Mouse (Mus musculus): ENCODE results near the gene Tex38. TPM values are rescaled to one million over a fixed set of nuclear protein-coding genes. Genes with fewer than 3 reads are reported as not detected.

Tex38 gene
- under 1 TPM; 0.55 to 0.78 TPM for total RNA-seq (2021)

DNA sequence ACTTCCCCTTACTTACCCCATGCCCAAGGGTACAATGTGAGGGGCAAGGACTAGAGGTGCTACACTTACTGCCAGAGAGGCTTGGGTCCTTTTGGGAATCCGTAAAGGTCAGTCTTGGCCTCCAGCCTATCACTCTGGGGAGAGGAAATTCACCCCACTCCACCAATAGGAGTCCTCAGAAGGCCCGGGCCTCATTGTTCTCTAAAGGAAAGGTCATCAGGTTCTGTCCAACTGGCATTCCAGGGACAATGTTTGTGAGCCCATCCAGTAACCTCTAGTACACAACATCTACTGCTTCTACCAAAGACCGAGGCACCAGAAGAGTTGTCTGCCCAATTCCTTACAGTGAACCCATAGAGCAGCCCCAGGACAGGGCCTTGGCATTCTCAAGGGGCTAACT lies at the start of gene Tex38:
Tex38 (minus strand) TSS at position 101 of the 400 bp plus-strand sequence.
- no peak for DNase-seq (ENCODE audit: low spot score)
- intact Hi-C loops (cut with DNase I) = no loop called here

DNA sequence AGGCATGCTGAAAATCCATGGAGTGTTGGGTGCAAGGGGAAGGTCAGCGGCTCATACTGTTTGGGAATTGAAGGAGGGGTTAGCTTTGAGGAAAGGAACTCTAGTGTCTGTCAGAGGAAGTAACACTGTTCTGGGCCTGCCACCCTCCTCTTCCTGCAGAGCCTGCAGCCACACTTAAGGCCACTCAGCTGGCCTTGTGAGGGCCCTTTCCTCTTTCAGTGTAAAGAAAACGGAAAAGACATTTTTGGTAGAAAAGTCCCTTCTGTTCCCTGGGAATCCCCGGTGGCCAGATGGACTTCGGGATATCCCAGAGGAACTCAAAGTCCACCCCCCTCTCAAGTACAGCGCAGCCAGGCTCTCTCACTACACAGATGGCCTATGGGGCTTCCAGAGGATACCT lies 49.7 kb upstream of the Tex38 start:
- intact Hi-C loops (cut with DNase I) = no loop called here
- DNase-seq (ENCODE audit: low spot score) = no peak

GRCm38 (mm10) chr4:115828572-115828902 lies 47.7 kb upstream of the Tex38 start:
- DNase-seq (ENCODE audit: low spot score) = no peak
- intact Hi-C loops (cut with DNase I) = loop anchor here (5.0 kb wide), 1 partner anchor 91 kb away; the partner anchor contains the start of gene Efcab14

GRCm38 (mm10) chr4:115827888-115828571 lies 47.2 kb upstream of the Tex38 start, which contains the start of gene Mob3c:
TSS of gene Mob3c (plus strand) at chr4:115828092.
- intact Hi-C loops (cut with DNase I) = loop anchor here (5.0 kb wide), 1 partner anchor 91 kb away; the partner anchor contains the start of gene Efcab14
- peak; percentile 78 for DNase-seq (ENCODE audit: low spot score)

GRCm38 (mm10) chr4:115827535-115827887 lies 46.7 kb upstream of the Tex38 start:
- intact Hi-C loops (cut with DNase I) = loop anchor here (5.0 kb wide), 1 partner anchor 90 kb away; the partner anchor contains the start of gene Efcab14
- no peak for DNase-seq (ENCODE audit: low spot score)

- intact Hi-C loops (cut with DNase I) = loop anchor here (5.0 kb wide), 1 partner anchor 90 kb away; the partner anchor contains the start of gene Efcab14
- DNase-seq (ENCODE audit: low spot score) = no peak
Measured at GRCm38 (mm10) chr4:115827066-115827465, 46.2 kb upstream of the Tex38 start.

DNA sequence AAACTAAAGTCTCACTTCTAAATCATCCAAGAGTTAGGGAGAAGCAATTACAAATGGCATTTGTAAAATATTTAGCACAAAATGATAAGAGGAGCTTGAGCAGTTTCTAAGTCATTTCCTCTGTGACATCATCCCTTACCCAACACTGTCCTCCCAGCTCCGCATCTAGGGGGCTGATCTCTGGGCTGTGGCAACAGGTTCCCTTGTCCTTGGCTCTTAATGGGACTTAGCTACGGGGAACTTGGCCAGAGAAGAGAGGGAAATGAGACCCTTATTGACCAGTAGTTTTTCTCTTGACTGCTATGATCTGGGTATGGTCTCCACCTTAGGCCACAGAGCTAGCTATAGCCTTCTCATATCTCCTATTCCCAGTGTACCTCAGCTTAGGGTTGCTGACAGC lies 44.5 kb upstream of the Tex38 start:
- DNase-seq (ENCODE audit: low spot score) = no peak
- intact Hi-C loops (cut with DNase I) = loop anchor here (5.0 kb wide), 1 partner anchor 88 kb away; the partner anchor contains the start of gene Efcab14

- intact Hi-C loops (cut with DNase I) = no loop called here
- no peak for DNase-seq (ENCODE audit: low spot score)
Measured at GRCm38 (mm10) chr4:115824178-115824577, 43.4 kb upstream of the Tex38 start.

- intact Hi-C loops (cut with DNase I) = no loop called here
- no peak for DNase-seq (ENCODE audit: low spot score)
Measured at GRCm38 (mm10) chr4:115821928-115822327, 41.1 kb upstream of the Tex38 start.

GRCm38 (mm10) chr4:115821431-115821830 lies 40.6 kb upstream of the Tex38 start:
- DNase-seq (ENCODE audit: low spot score) = no peak
- intact Hi-C loops (cut with DNase I) = no loop called here

DNA sequence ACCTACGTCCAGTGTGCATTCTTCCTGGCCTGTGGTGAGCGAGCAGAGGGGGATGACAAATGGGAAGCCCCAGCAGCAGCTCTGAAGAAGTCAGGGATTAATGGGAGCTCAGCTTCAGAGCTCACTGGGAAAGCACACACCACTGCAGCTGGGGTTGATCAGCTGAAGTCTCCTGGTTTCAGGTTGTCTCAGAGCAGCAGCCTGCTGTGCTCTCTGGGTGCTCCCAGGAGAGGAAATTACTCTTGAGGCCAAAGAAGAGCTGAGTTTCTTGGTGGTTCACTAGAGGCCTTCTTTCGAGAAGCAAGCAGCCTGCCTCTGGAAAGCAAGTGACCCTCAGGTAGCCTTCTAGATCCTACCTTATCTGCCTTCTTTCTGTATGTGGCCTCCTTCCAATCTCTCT lies 40.1 kb upstream of the Tex38 start:
- intact Hi-C loops (cut with DNase I) = no loop called here
- DNase-seq (ENCODE audit: low spot score) = no peak

DNA sequence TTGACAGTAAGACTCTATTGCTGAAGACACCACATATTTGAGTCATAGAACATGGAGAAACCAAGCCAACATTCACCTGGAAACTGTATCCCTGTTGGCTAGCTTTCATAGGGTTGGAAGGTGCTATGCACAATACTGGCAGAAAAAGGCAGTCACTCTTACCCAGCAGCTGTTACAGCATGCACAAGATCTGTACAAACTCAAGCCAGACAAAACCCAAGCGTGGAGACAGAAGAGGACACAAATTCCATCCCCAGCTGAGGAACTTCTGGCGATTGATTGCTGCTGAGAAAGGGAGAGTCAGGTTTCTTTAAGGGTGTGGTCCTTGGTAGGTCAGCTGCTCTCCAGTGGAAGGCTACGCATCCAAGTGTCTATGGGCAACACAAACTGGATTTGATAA lies 39.4 kb upstream of the Tex38 start:
- no peak for DNase-seq (ENCODE audit: low spot score)
- intact Hi-C loops (cut with DNase I) = no loop called here

- intact Hi-C loops (cut with DNase I) = no loop called here
- DNase-seq (ENCODE audit: low spot score) = no peak
Measured at GRCm38 (mm10) chr4:115815606-115816005, 34.8 kb upstream of the Tex38 start.

GRCm38 (mm10) chr4:115812326-115812725 lies 31.5 kb upstream of the Tex38 start:
- no peak for DNase-seq (ENCODE audit: low spot score)
- intact Hi-C loops (cut with DNase I) = no loop called here

DNA sequence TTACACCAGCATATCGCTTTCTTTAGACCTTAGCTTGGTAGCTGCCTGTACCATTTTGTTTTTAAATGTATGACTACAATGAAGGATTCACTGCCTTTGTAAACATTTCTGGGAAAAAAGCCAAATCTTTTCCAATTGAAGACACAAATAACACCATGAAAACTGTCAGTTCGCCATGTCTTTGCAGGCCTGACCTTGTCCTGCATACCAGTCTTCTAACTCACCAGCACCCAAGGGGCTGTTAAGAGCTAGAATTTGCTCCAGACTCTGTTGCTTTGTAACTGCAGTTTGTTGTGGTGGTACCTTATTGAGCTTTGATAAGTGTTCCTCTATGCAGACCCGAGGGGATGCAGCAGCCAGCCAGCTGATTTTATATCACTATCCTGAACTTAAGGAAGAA lies 19.2 kb upstream of the Tex38 start:
- no peak for DNase-seq (ENCODE audit: low spot score)
- intact Hi-C loops (cut with DNase I) = no loop called here

- DNase-seq (ENCODE audit: low spot score) = no peak
- intact Hi-C loops (cut with DNase I) = no loop called here
Measured at GRCm38 (mm10) chr4:115795360-115795759, 14.5 kb upstream of the Tex38 start.

DNA sequence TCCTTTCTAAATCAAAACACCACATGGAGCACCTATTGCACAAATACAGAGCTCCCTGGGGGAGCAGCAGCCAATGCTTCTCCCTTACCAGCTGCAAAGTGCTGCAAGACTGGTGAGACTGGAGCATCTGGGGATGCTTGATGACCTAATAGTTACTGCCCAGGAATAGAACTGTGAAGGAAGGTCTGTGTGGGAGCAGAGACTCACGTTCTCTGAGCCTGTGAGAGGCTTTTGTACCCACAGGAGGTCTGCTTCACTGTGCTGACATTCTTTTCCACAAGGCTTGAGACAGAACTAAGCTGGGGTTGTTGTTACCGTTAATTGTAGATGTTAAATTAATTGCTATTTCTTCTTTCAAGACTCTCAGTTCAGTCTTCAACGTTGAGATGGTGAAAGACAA lies 10.0 kb upstream of the Tex38 start:
- DNase-seq (ENCODE audit: low spot score) = no peak
- intact Hi-C loops (cut with DNase I) = no loop called here

DNA sequence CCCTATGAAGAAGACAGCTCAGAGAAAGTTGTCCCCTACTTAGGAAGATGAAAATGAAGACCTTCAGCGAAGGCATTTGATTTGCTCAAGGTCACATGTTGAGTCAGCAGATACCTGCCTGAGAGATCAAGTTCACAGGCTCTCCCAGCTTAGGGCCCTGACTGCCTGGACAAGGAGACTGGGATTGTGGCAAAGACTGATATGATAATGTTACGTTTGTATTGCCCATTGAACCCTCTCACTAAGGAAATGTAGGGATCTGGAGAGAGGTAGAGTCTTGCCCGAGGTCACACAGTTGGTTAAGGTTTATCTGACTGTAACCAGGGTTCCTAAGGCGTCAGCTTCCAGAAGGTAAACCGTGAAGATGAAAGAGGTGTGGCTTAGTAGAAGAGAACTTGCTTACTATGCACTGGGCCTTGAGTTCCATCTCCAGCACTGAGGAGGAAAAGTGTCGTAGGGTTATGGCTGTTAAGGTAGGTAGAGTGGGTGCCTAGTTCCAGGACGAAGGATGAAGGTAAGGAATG lies 4.8 kb upstream of the Tex38 start:
- intact Hi-C loops (cut with DNase I) = loop anchor here (5.0 kb wide), 1 partner anchor 48 kb away; the partner anchor contains the start of gene Efcab14
- DNase-seq (ENCODE audit: low spot score) = no peak

DNA sequence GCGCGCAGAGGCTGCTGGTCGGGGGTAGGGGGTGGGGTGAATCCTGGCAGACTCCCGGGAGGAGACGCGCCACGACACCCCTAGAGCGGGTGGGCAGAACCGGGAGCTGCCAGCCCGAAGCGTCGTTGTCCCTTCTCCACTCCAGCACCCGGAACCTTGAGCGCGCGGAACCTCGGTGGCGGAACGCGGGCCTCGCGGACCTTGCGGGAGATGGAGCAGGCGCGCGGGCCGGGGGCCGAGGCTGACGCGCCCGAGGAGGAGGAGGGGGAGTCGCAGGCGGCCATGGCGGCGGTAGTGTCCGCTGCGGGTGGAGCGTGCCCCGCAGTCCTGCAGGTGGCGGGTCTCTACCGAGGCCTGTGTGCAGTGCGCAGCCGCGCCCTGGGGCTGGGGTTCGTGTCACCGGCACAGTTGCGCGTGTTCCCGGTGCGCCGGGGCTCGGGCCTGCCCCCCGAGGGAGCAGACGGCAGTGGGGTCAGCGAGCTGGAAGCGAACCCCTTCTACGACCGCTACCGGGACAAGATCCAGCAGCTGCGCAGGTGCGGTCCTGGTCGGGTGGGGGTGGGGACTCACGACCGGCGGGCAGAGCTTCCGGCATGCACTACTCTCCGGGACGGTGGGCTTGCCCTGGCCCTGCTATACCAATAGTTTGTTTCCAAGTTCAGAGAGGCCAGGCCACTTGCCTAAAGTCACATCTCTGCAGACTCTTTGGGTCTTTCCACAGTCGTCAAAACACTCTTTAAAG lies 4.1 kb upstream of the Tex38 start, which contains the start of gene Atpaf1:
Atpaf1 (plus strand) TSS at position 44 of the 742 bp plus-strand sequence.
- intact Hi-C loops (cut with DNase I) = loop anchor here (5.0 kb wide), 1 partner anchor 48 kb away; the partner anchor contains the start of gene Efcab14
- peak; percentile 39 for DNase-seq (ENCODE audit: low spot score)

GRCm38 (mm10) chr4:115782026-115782805 lies 1.4 kb upstream of the Tex38 start:
- DNase-seq (ENCODE audit: low spot score) = no peak
- intact Hi-C loops (cut with DNase I) = no loop called here

Data from heart, postnatal 25 days (tissue).